Mouse (Mus musculus): ENCODE measurements around the gene Nkap.
"Not testable (repeated sequence)": the region's sequence is repeated elsewhere in the genome, so short reads cannot be mapped to it uniquely, and the experiment has no call there.

The Nkap gene

GRCm38 (mm10) chrX:37161169-37161568 lies 34.6 kb downstream of the Nkap start:
- DNase-seq (ENCODE audit: low spot score) = no peak

GRCm38 (mm10) chrX:37163115-37163514 lies 36.5 kb downstream of the Nkap start:
- DNase-seq (ENCODE audit: low spot score) = no peak

GRCm38 (mm10) chrX:37167085-37167484 lies 40.5 kb downstream of the Nkap start:
- no peak for DNase-seq (ENCODE audit: low spot score)

- DNase-seq (ENCODE audit: low spot score) = no peak
Observed at GRCm38 (mm10) chrX:37168742-37169141, 42.1 kb downstream of the Nkap start, which contains the start of gene Akap14. TSS of gene Akap14 (minus strand) at chrX:37168842.

- DNase-seq (ENCODE audit: low spot score) = not testable (repeated sequence)
Observed at GRCm38 (mm10) chrX:37184401-37184800, 57.8 kb downstream of the Nkap start.

GRCm38 (mm10) chrX:37190755-37191104 lies 64.1 kb downstream of the Nkap start:
- DNase-seq (ENCODE audit: low spot score) = no peak

GRCm38 (mm10) chrX:37191105-37191743 lies 64.6 kb downstream of the Nkap start, which contains the start of the genes Ndufa1 and Rnf113a1:
TSS of gene Ndufa1 (minus strand) at chrX:37191163.
TSS of gene Rnf113a1 (plus strand) at chrX:37191245.
- DNase-seq (ENCODE audit: low spot score) = peak; percentile 64

- no peak for DNase-seq (ENCODE audit: low spot score)
Observed at GRCm38 (mm10) chrX:37191744-37192379, 65.3 kb downstream of the Nkap start.

GRCm38 (mm10) chrX:37198676-37199075 lies 72.1 kb downstream of the Nkap start:
- no peak for DNase-seq (ENCODE audit: low spot score)
